Mouse (Mus musculus) testis, adult 2 months (tissue): Measurements from ENCODE around the gene Col11a2. TPM values are rescaled to one million over a fixed set of nuclear protein-coding genes. Genes with fewer than 3 reads are reported as not detected.
A peak's percentile ranks its signal among the peaks of the same experiment; 100 is the strongest.

Source experiments
- H3K27ac ChIP-seq: fragments of 200-500 bp; 2 replicates; pipeline ENCODE4 v1.5.1; 2012; ENCODE audit warnings: low read depth, low read length; ENCODE audit not compliant: control insufficient read depth, insufficient read depth
- H3K27me3 ChIP-seq: fragments of 200-500 bp; 2 replicates; pipeline ENCODE4 v1.6.1; 2012; ENCODE audit warnings: mild to moderate bottlenecking, low read length, moderate library complexity; ENCODE audit not compliant: control insufficient read depth, insufficient read depth
- H3K36me3 ChIP-seq: fragments of 200-500 bp; 2 replicates; pipeline ENCODE4 v1.6.1; 2012; ENCODE audit warnings: mild to moderate bottlenecking, low read length; ENCODE audit not compliant: control insufficient read depth, insufficient read depth
- H3K4me1 ChIP-seq: fragments of 200-500 bp; 2 replicates; pipeline ENCODE4 v1.6.1; 2012; ENCODE audit warnings: low read length; ENCODE audit not compliant: control insufficient read depth, insufficient read depth
- H3K4me3 ChIP-seq: fragments of 200-500 bp; 2 replicates; pipeline ENCODE4 v1.5.1; 2012; ENCODE audit warnings: low read depth, mild to moderate bottlenecking, low read length, moderate library complexity, mixed read lengths; ENCODE audit not compliant: control insufficient read depth
- CTCF ChIP-seq: fragments of 200-500 bp; IDR thresholded peaks from 2 replicates; pipeline ENCODE4 v1.5.1; 2012; ENCODE audit warnings: low read depth, mild to moderate bottlenecking, inconsistent platforms, low read length, moderate library complexity; ENCODE audit not compliant: control insufficient read depth, insufficient read depth, insufficient replicate concordance
- POLR2A ChIP-seq: fragments of 200-500 bp; IDR thresholded peaks from 2 replicates; pipeline ENCODE4 v1.6.1; 2012; ENCODE audit warnings: low read depth, mild to moderate bottlenecking, inconsistent platforms, low read length, moderate library complexity; ENCODE audit not compliant: control insufficient read depth
- polyA plus RNA-seq: library from polyadenylated mRNA; depleted of rRNA; stranded (reverse); fragments of >200 nt; gene quantifications from 2 replicates; pipeline ENCODE4 v1.2.3, GENCODE M21; 2012

Col11a2 gene
- polyA plus RNA-seq, 1 experiment, result 2.8 TPM

- Histone ChIP-seq H3K4me3 (no peak overlapping the region), H3K27ac (no peak overlapping the region), H3K36me3 (no peaks in the 10 kb centered on the region), H3K27me3 (no peaks in the 10 kb centered on the region), H3K4me1 (peaks cover 2% of the 10 kb centered on the region; the same call in 1 of the 2 replicates)
- TF ChIP-seq CTCF, result no peak
- TF ChIP-seq POLR2A, result no peak
Measured at GRCm38 (mm10) chr17:34099531-34099930, 60.3 kb downstream of the Col11a2 start.

- Histone ChIP-seq H3K27me3 (no peaks in the 10 kb centered on the region), H3K4me1 (peaks cover 2% of the 10 kb centered on the region; the same call in 1 of the 2 replicates), H3K4me3 (no peak overlapping the region), H3K27ac (no peak overlapping the region), H3K36me3 (no peaks in the 10 kb centered on the region)
- TF ChIP-seq POLR2A (no peak), CTCF (no peak)
Measured at GRCm38 (mm10) chr17:34101185-34101584, 61.9 kb downstream of the Col11a2 start.

- TF ChIP-seq POLR2A (no peak), CTCF (peak; percentile 51; the same call in 1 of the 2 replicates)
- no peaks in the 10 kb centered on the region for H3K27me3 ChIP-seq
- no peaks in the 10 kb centered on the region for H3K36me3 ChIP-seq
- H3K4me3 ChIP-seq, result no peak overlapping the region
- peaks cover 2% of the 10 kb centered on the region; the same call in 1 of the 2 replicates for H3K4me1 ChIP-seq
- H3K27ac ChIP-seq, result no peak overlapping the region
Measured at GRCm38 (mm10) chr17:34101604-34102032, 62.4 kb downstream of the Col11a2 start.

- no peaks in the 10 kb centered on the region for H3K36me3 ChIP-seq
- TF ChIP-seq CTCF (no peak), POLR2A (no peak)
- H3K4me1 ChIP-seq, result peaks cover 2% of the 10 kb centered on the region; the same call in 1 of the 2 replicates
- no peak overlapping the region for H3K27ac ChIP-seq
- no peaks in the 10 kb centered on the region for H3K27me3 ChIP-seq
- no peak overlapping the region for H3K4me3 ChIP-seq
Measured at GRCm38 (mm10) chr17:34102831-34103230, 63.6 kb downstream of the Col11a2 start.

GRCm38 (mm10) chr17:34104804-34105203 lies 65.6 kb downstream of the Col11a2 start:
- Histone ChIP-seq H3K36me3 (no peaks in the 10 kb centered on the region), H3K4me3 (no peak overlapping the region), H3K27ac (no peak overlapping the region), H3K4me1 (peaks cover 2% of the 10 kb centered on the region; the same call in 1 of the 2 replicates), H3K27me3 (no peaks in the 10 kb centered on the region)
- TF ChIP-seq POLR2A (no peak), CTCF (no peak)

- Histone ChIP-seq H3K36me3 (no peaks in the 10 kb centered on the region), H3K4me3 (no peak overlapping the region), H3K27ac (no peak overlapping the region), H3K27me3 (no peaks in the 10 kb centered on the region), H3K4me1 (peaks cover 2% of the 10 kb centered on the region; the same call in 1 of the 2 replicates)
- no peak for TF ChIP-seq CTCF
- no peak for TF ChIP-seq POLR2A
Measured at GRCm38 (mm10) chr17:34106555-34106954, 67.3 kb downstream of the Col11a2 start.

GRCm38 (mm10) chr17:34107109-34107867 lies 68.1 kb downstream of the Col11a2 start:
- TF ChIP-seq POLR2A (no peak), CTCF (no peak)
- Histone ChIP-seq H3K4me1 (no peaks in the 10 kb centered on the region), H3K36me3 (no peaks in the 10 kb centered on the region), H3K27me3 (no peaks in the 10 kb centered on the region), H3K4me3 (no peak overlapping the region), H3K27ac (no peak overlapping the region)
